Mouse (Mus musculus) myocyte (in vitro differentiated cells): Measurements from ENCODE around the gene Uba3.

Experiments
- E2F4 ChIP-seq: IDR thresholded peaks from one replicate; pipeline ENCODE4 v1.6.1; 2011; ENCODE audit warnings: mild to moderate bottlenecking, control low read depth, moderate library complexity; ENCODE audit not compliant: insufficient read depth
- MAX ChIP-seq: IDR thresholded peaks from one replicate; pipeline ENCODE4 v1.6.1; 2011; ENCODE audit warnings: low read depth, mild to moderate bottlenecking, control low read depth
- MYOD1 ChIP-seq, 3 experiments: IDR thresholded peaks; one replicate each; pipeline ENCODE4 v1.6.1; 2011; ENCODE audit warnings: control low read depth in 2 of 3, low read depth in 2 of 3, mild to moderate bottlenecking in 2 of 3, moderate library complexity in 1 of 3; ENCODE audit not compliant: insufficient read length in 2 of 3, control insufficient read depth in 1 of 3
- MYOG ChIP-seq, 3 experiments: IDR thresholded peaks; one replicate each; pipeline ENCODE4 v1.6.1; 2011; ENCODE audit warnings: control low read depth in 2 of 3, low read depth in 2 of 3, mild to moderate bottlenecking in 2 of 3; ENCODE audit not compliant: insufficient read length in 2 of 3, control insufficient read depth in 1 of 3, insufficient read depth in 1 of 3
- POLR2A ChIP-seq: IDR thresholded peaks from one replicate; pipeline ENCODE4 v1.6.1; 2011; ENCODE audit warnings: low read depth, mild to moderate bottlenecking, control low read depth, moderate library complexity; ENCODE audit not compliant: insufficient read length
- POLR2AphosphoS2 ChIP-seq: IDR thresholded peaks from one replicate; pipeline ENCODE4 v1.6.1; 2011; ENCODE audit warnings: low read depth, control low read depth; ENCODE audit not compliant: insufficient read length
- SRF ChIP-seq: IDR thresholded peaks from one replicate; pipeline ENCODE4 v1.6.1; 2011; ENCODE audit warnings: low read depth; ENCODE audit not compliant: control insufficient read depth, insufficient read length
- TCF12 ChIP-seq: IDR thresholded peaks from one replicate; pipeline ENCODE4 v1.6.1; 2011; ENCODE audit warnings: mild to moderate bottlenecking, control low read depth; ENCODE audit not compliant: poor library complexity, insufficient read depth, severe bottlenecking

DNA sequence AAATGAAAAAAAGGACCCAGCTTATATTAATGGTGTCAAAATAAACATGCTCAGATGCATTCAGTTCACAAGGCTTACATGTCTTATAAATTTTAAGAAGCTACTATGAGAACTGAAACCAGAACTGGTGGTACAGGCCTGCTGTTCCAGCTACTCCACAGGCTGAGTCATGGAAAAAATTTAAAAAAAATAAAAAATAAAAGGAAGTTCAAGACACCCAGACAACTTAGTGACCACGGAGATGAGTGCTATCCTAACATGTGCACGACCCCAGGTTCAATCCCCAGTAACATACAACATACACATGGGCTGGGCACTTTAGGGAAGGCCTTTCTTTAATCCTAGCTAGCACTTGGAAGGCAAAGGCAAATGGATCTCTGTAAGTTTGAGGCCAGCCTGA is 55.7 kb downstream of the Uba3 start:
- TF ChIP-seq POLR2A (no peak), MYOD1 (IDR thresholded peaks at IDR 0.05; ENCODE audit: control insufficient read depth in 1 of 3, insufficient read length in 2 of 3, low read depth in 2 of 3) (no peak), MYOG (IDR thresholded peaks at IDR 0.05; ENCODE audit: control insufficient read depth in 1 of 3, insufficient read depth in 1 of 3, insufficient read length in 2 of 3, low read depth in 2 of 3) (no peak), E2F4 (no peak), SRF (no peak), MAX (no peak), TCF12 (no peak), POLR2AphosphoS2 (no peak)
